Mouse (Mus musculus) liver, postnatal 0 days (tissue): ENCODE results near the gene Foxa1. TPM values are rescaled to one million over a fixed set of nuclear protein-coding genes. Genes with fewer than 3 reads are reported as not detected.

Source experiments
- ATAC-seq: fragments of 200-750 bp; cut with Nextera tagmentation; 2 replicates; pipeline ENCODE4 v1.8.0; 2017; ENCODE audit warnings: mild to moderate bottlenecking, moderate library complexity
- DNase-seq: peaks from one replicate; pipeline ENCODE4 v3.0.0-alpha.2; 2016
- H3K27ac ChIP-seq: fragments of 300-500 bp; sonication (generic); 2 replicates; pipeline ENCODE4 v1.5.1; 2014; ENCODE audit warnings: antibody characterized with exemption, moderate library complexity, mild to moderate bottlenecking, low read depth
- H3K27me3 ChIP-seq: fragments of 300-500 bp; sonication (generic); 2 replicates; pipeline ENCODE4 v1.6.1; 2014; ENCODE audit warnings: low read length, control low read depth, mixed read lengths; ENCODE audit not compliant: insufficient read depth
- H3K36me3 ChIP-seq: fragments of 300-500 bp; sonication (generic); replicated peaks from 2 replicates; pipeline ENCODE4 v1.6.1; 2014; ENCODE audit warnings: mild to moderate bottlenecking, control low read depth, low read length, moderate library complexity, mixed read lengths; ENCODE audit not compliant: insufficient read depth
- H3K4me1 ChIP-seq: fragments of 300-500 bp; sonication (generic); 2 replicates; pipeline ENCODE4 v1.6.1; 2014; ENCODE audit warnings: antibody characterized with exemption, mild to moderate bottlenecking, control low read depth; ENCODE audit not compliant: insufficient read depth
- H3K4me2 ChIP-seq: fragments of 300-500 bp; sonication (generic); 2 replicates; pipeline ENCODE4 v1.6.1; 2014; ENCODE audit warnings: low read depth, mild to moderate bottlenecking, low read length, moderate library complexity, mixed read lengths
- H3K4me3 ChIP-seq: fragments of 300-500 bp; sonication (generic); 2 replicates; pipeline ENCODE4 v1.5.1; 2014; ENCODE audit warnings: low read depth, low read length
- H3K9ac ChIP-seq: fragments of 300-500 bp; sonication (generic); replicated peaks from 2 replicates; pipeline ENCODE4 v1.6.1; 2014; ENCODE audit warnings: mild to moderate bottlenecking, moderate library complexity
- H3K9me3 ChIP-seq: fragments of 300-500 bp; sonication (generic); 2 replicates; pipeline ENCODE4 v1.6.1; 2016; ENCODE audit warnings: mild to moderate bottlenecking, control low read depth, low read length, mixed read lengths
- CTCF ChIP-seq: sonication (generic); IDR thresholded peaks from 2 replicates; pipeline ENCODE4 v1.5.1; 2016; ENCODE audit warnings: antibody characterized with exemption, low read depth
- EP300 ChIP-seq: IDR thresholded peaks from 2 replicates; pipeline ENCODE4 v1.6.1; 2016; ENCODE audit warnings: antibody characterized with exemption, low read depth, mild to moderate bottlenecking
- WGBS: fragments of 180-500 bp; shearing (Covaris S2); extraction: QIAGEN DNeasy Blood & Tissue Kit; methylation state at CpG from one replicate; pipeline ENCODE4 v1.1.7; 2014; ENCODE audit not compliant: insufficient replicate concordance; 5-methylcytosine and 5-hydroxymethylcytosine counted together
- polyA plus RNA-seq: library from polyadenylated mRNA; unstranded; fragments of >200 nt; fragmentation: Nextera tagmentation; extraction: Ambion mirVana; gene quantifications from 2 replicates; pipeline ENCODE4 v1.2.1, GENCODE M21; 2015

Gene Foxa1
- polyA plus RNA-seq, 1 experiment from 2014 or later = 1.5 TPM

DNA sequence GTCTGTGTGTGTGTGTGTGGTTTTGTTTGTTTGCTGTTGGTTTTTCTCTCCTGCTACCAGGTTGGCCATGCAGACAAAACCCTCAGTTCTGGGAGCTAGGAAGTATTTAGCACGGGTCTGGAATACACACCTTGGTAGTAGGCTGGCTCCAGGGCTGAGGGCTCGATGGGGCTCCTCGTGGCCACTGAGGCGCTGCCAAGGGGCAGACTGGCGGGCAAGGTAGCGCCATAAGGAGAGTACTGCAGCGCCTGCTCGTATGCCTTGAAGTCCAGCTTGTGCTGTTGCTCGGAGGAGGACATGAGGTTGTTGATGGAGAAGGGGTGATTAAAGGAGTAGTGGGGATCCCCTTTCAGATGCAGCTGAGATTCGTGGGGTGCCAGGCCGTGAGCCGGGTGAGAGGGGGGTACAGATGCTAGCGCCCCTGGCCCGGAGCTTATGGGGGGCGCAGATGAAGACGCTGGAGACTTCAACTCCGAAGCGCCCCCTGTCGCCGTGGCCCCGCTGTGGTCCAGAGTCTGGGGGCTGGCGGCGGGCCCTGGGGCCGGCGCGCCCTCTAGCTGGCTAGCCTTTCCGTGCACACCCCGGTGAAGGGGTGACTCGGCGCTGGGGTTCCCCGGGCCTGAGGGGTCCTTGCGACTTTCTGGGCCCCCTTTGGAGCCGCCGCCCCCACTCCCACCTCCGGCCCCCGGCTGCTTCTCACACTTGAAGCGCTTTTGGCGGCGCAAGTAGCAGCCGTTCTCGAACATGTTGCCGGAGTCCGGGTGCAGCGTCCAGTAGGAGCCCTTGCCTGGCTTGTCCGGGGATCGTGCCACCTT is 4.6 kb downstream of the Foxa1 start:
- Histone ChIP-seq H3K27ac (no peak overlapping the region), H3K4me3 (peak overlapping the region; percentile 15; the same call in 1 of the 2 replicates), H3K9me3 (no peaks in the 10 kb centered on the region), H3K4me1 (peaks cover 13% of the 10 kb centered on the region), H3K4me2 (peak overlapping the region; percentile 63), H3K36me3 (no peaks in the 10 kb centered on the region), H3K27me3 (peaks cover 80% of the 10 kb centered on the region), H3K9ac (no peak overlapping the region)
- WGBS = 4% methylated on average over 46 of the region's 46 CpGs
- ATAC-seq = no peak
- DNase-seq = peak; percentile 45
- peak; percentile 37 for TF ChIP-seq CTCF
- TF ChIP-seq EP300 = no peak

DNA sequence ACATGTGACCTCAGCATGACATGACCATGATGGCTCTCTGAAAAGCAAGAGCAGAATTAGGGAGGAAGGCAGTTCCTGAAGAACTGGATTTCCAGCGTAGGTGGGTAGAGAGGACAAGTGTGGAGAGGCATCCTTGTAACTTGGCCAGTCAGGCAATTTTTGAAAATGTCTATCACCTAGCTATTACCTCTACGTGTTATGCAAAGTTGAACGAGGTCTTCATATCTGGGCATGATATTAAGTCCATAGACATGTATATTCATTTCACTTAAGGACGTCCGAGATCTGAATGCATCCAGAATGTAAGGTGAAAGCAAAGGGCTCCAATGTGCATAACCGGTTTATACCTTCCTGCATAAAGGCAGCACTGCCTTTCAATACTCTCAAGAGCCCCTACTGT is 5.6 kb downstream of the Foxa1 start:
- peaks cover 9% of the 10 kb centered on the region for H3K4me1 ChIP-seq
- H3K4me2 ChIP-seq = no peak overlapping the region
- H3K9ac ChIP-seq = no peak overlapping the region
- DNase-seq = no peak
- 21% methylated on average over 6 of the region's 6 CpGs for WGBS
- peaks cover 80% of the 10 kb centered on the region for H3K27me3 ChIP-seq
- TF ChIP-seq CTCF = no peak
- no peak for TF ChIP-seq EP300
- no peaks in the 10 kb centered on the region for H3K9me3 ChIP-seq
- ATAC-seq = no peak
- H3K36me3 ChIP-seq = no peaks in the 10 kb centered on the region
- no peak overlapping the region for H3K27ac ChIP-seq
- no peak overlapping the region for H3K4me3 ChIP-seq

DNA sequence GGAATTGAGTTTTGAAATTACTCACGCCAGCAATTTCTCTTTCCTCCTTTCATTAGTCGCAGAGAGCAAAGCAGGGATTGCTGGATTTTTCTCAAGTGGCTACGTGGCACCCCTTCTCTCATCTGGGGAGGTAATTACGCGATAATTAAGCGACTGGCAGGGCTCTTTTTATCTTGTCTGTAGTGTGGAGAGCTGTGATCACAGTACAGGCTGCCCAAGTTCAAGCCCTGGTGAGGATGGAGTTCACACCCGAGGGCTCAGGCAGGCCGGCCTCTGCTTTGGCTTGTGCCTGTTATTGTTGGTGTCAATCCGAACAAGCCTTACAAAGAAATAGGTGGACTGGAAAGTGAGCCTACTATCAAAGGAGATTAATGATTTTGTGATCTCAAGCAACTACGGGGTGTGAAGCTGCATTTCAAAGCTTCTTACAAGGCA is 7.1 kb downstream of the Foxa1 start:
- TF ChIP-seq CTCF (no peak), EP300 (no peak)
- peak overlapping the region; percentile 46 for H3K4me3 ChIP-seq
- 4% methylated on average over 10 of the region's 10 CpGs for WGBS
- H3K9me3 ChIP-seq = no peaks in the 10 kb centered on the region
- ATAC-seq (peak; percentile 18; the same call in 1 of the 2 replicates), DNase-seq (no peak)
- no peak overlapping the region for H3K9ac ChIP-seq
- peaks cover 83% of the 10 kb centered on the region for H3K27me3 ChIP-seq
- H3K27ac ChIP-seq = peak overlapping the region; percentile 91
- peaks cover 5% of the 10 kb centered on the region for H3K4me1 ChIP-seq
- H3K36me3 ChIP-seq = no peaks in the 10 kb centered on the region
- H3K4me2 ChIP-seq = peak overlapping the region; percentile 70

DNA sequence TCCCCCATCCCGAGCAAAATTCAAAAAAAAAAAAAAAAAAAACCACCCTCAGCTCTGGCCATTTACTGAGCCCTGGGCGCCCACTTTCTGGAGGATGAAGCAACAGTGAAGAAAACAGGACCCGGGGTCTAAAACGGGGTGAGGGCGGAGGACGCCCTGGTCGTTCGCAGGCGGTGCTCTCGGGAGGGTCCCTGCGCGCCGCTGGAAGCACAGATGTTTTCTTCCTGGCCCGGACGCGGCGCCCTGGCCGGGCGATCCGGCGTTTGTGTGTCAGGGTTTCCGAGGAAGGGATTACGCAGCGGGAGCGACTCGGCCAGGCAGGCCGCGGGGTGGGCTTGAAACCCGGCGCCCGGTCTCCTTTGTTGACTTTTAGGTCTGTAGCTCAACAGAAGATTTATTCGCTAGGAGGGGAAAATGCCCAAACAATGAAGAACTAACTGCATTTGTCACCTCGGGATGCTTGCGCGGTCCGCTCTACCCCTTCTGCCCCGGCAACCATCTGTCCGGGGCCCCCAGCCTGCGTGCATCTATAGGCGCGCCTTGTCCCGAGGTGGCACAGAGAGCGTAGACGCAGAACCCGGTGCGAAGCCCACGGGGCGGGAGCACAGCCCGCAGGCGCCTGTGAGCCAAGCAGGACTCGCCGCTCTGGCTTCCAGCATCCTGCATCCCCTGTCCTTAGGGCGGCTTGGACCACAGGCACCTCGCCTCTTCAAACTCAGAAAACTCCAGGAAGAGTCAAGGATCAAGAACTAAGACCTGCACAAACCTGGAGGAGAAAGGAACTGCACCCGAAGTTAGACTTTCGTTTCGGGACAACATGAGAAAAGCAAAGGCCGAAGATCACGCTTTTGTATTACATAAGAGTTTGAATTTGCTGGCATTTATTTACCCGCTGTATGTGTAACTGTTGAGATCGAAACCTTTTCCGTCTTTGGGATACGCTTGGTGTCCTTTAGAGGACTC is 7.8 kb downstream of the Foxa1 start:
- no peaks in the 10 kb centered on the region for H3K36me3 ChIP-seq
- DNase-seq (peak; percentile 60), ATAC-seq (peak; percentile 68)
- peak overlapping the region; percentile 91 for H3K27ac ChIP-seq
- TF ChIP-seq CTCF = no peak
- H3K4me1 ChIP-seq = peaks cover 5% of the 10 kb centered on the region
- peaks cover 84% of the 10 kb centered on the region for H3K27me3 ChIP-seq
- peak overlapping the region; percentile 70 for H3K4me2 ChIP-seq
- H3K4me3 ChIP-seq = peak overlapping the region; percentile 46
- H3K9me3 ChIP-seq = no peaks in the 10 kb centered on the region
- WGBS = 1% methylated on average over 62 of the region's 63 CpGs
- H3K9ac ChIP-seq = peak overlapping the region; percentile 59

DNA sequence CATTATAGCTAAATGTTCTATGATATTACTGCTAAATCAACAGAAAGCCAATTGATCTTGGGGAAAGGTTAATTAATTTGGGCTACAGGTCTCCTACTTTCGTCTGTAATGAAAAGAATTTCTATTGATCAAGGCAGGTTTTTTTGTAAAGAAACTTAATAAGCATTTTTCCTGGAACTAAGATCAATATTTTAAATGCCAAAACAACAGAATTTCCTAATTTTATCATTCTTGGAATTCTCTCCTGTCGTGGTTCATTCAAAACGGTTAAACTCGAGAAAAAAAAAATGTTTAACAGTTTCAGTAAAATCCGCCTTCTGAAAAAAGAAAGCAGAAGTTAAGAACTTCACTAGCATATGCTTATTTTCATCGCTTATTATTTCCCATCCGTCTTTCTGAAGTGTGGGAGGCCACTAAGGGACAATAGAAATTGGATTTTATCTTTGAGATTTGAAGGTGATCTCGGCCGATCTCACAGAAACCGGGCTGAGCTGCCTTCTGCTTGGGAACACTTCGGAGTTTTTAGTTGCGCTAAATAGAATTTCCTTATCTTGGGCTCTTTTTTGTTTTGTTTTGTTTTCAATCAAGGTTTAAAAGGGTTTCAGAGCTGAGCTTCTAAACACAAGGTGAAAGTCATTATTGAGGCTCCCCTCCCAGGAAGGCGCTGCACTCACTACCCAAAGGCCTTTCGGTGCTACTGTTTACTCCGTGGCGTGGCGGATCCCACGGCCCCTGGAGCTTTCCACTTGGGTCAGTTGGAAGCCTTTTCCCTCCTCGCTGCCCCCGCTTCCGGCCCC is 8.7 kb downstream of the Foxa1 start:
- Histone ChIP-seq H3K9ac (peak overlapping the region; percentile 59), H3K27ac (peak overlapping the region; percentile 91), H3K27me3 (peaks cover 79% of the 10 kb centered on the region), H3K4me1 (peaks cover 5% of the 10 kb centered on the region), H3K4me3 (peak overlapping the region; percentile 46), H3K36me3 (no peaks in the 10 kb centered on the region), H3K4me2 (peak overlapping the region; percentile 70), H3K9me3 (no peaks in the 10 kb centered on the region)
- no peak for TF ChIP-seq CTCF
- TF ChIP-seq EP300 = no peak
- ATAC-seq (no peak), DNase-seq (no peak)
- WGBS = 2% methylated on average over 21 of the region's 21 CpGs
